Mouse (Mus musculus) heart, postnatal 4 days (tissue): ENCODE results near the gene Tex16. TPM values are rescaled to one million over a fixed set of nuclear protein-coding genes. Genes with fewer than 3 reads are reported as not detected.

Experiments
- DNase-seq: peaks from one replicate; pipeline ENCODE4 v3.0.0; 2021
- total RNA-seq, 2 experiments: library from RNA; stranded (reverse); gene quantifications; 2 replicates each; pipeline ENCODE4 v1.2.3; 2021

Tex16 gene
- total RNA-seq = under 1 TPM in 1 of 2 experiments, not detected in 1; 0.07 TPM

DNA sequence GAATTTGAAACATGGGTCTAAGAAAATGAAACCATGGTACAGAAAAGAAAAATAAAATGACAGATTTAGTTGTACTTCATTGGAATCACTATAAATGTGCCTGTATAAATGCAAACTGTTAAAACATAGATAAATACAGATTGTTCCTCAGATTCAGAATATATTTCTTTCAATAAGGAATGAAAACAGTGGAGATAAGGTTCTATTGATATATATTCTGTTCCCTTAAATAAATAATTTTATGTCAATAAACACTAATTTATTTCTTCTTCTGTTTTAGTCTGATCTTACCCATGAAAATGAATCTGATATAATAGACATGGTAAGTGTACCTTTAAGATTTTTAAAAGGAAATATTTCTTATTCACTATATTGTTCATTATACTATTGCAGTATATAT is at the start of gene Tex16:
Gene Tex16 (plus strand): TSS at position 301 of the 400 bp plus-strand sequence.
- DNase-seq = no peak

DNA sequence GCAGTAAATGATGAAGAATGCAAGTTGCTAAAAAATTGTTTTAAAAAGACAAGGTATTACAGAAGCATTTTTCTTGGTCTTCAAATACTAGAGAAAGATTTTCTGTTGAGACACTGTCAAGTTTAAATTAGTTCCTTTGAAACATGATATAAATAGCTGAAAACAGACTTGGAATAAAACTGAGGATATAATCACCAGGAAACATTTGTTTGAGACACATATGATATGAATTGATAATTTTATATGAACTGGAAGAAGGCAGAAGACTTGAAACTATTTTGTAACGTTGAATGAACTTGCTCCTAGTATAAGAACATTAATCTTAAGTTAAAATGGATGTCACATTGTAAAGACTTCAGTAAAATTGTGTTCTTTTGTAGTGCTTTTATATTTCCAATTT is 11.1 kb upstream of the Tex16 start:
- DNase-seq = no peak

Other genes starting within 250 kb of the Tex16 start
- gene Gm45194, start 119.6 kb upstream of the Tex16 start, total RNA-seq = not detected
- not detected for gene 4933403O08Rik, start 228.0 kb downstream of the Tex16 start, total RNA-seq